In genomic region chr14:124605031-124605743, GRCm38 (mm10) we compare ENCODE assay signal across 10 mouse cellular contexts.
"Had no signal": no experiment of that assay in that cellular context is flagged by ENCODE, and none has a peak within 500 bp of the region (broad histone marks: within the 10 kb centered on the region; RNA-seq: fewer than 3 reads in every experiment).

No protein-coding gene starts in this region.

- DNase-seq: kidney, adult 2 months; kidney, postnatal 25 days; liver; lung, adult 18-20 months; lung, postnatal 10 days; lung, postnatal 36 days; retina, postnatal 1 day; right cerebral cortex, postnatal 14 days; right cerebral cortex, postnatal 4 days; thymus, postnatal 25 days had no signal
